Mouse (Mus musculus) midbrain, postnatal 0 days (tissue): ENCODE results near the gene 9230112D13Rik. TPM values are rescaled to one million over a fixed set of nuclear protein-coding genes. Genes with fewer than 3 reads are reported as not detected.

Source experiments
- ATAC-seq: fragments of 200-750 bp; cut with Nextera tagmentation; 2 replicates; pipeline ENCODE4 v1.8.0; 2017; ENCODE audit warnings: moderate number of reproducible peaks, mild to moderate bottlenecking, moderate TSS enrichment, moderate library complexity; ENCODE audit not compliant: low FRiP score
- DNase-seq: peaks from one replicate; pipeline ENCODE4 v3.0.0-alpha.2; 2015; ENCODE audit warnings: low spot score
- H3K27ac ChIP-seq: fragments of 300-500 bp; sonication (generic); 2 replicates; pipeline ENCODE4 v1.5.1; 2014; ENCODE audit warnings: low read depth, mild to moderate bottlenecking, low read length, mixed read lengths
- H3K27me3 ChIP-seq: fragments of 300-500 bp; sonication (generic); 2 replicates; pipeline ENCODE4 v1.6.1; 2014; ENCODE audit warnings: low read length, control low read depth, mixed read lengths; ENCODE audit not compliant: insufficient read depth
- H3K36me3 ChIP-seq: fragments of 300-500 bp; sonication (generic); 2 replicates; pipeline ENCODE4 v1.6.1; 2014; ENCODE audit warnings: low read length, control low read depth, mixed read lengths; ENCODE audit not compliant: insufficient read depth
- H3K4me1 ChIP-seq: fragments of 300-500 bp; sonication (generic); 2 replicates; pipeline ENCODE4 v1.6.1; 2014; ENCODE audit warnings: mild to moderate bottlenecking, control low read depth, antibody characterized with exemption, low read length, mixed read lengths; ENCODE audit not compliant: insufficient read depth
- H3K4me2 ChIP-seq: fragments of 300-500 bp; sonication (generic); 2 replicates; pipeline ENCODE4 v1.6.1; 2014; ENCODE audit warnings: low read depth, mild to moderate bottlenecking, low read length, mixed read lengths; ENCODE audit not compliant: poor library complexity, severe bottlenecking
- H3K4me3 ChIP-seq: fragments of 300-500 bp; sonication (generic); 2 replicates; pipeline ENCODE4 v1.5.1; 2014; ENCODE audit warnings: low read depth, mild to moderate bottlenecking, low read length, moderate library complexity
- H3K9ac ChIP-seq: fragments of 300-500 bp; sonication (generic); replicated peaks from 2 replicates; pipeline ENCODE4 v1.6.1; 2014; ENCODE audit warnings: mild to moderate bottlenecking, low read length, moderate library complexity, mixed read lengths; ENCODE audit not compliant: poor library complexity, severe bottlenecking
- H3K9me3 ChIP-seq: fragments of 300-500 bp; sonication (generic); 2 replicates; pipeline ENCODE4 v1.6.1; 2016; ENCODE audit warnings: low read length, control low read depth
- CTCF ChIP-seq: IDR thresholded peaks from 2 replicates; pipeline ENCODE4 v1.5.1; 2016; ENCODE audit warnings: antibody characterized with exemption, mild to moderate bottlenecking
- WGBS: fragments of 180-500 bp; shearing (Covaris S2); extraction: QIAGEN DNeasy Blood & Tissue Kit; methylation state at CpG from one replicate; pipeline ENCODE4 v1.1.7; 2014; 5-methylcytosine and 5-hydroxymethylcytosine counted together
- polyA plus RNA-seq: library from polyadenylated mRNA; unstranded; fragments of >200 nt; fragmentation: Nextera tagmentation; extraction: Ambion mirVana; gene quantifications from 2 replicates; pipeline ENCODE4 v1.2.1, GENCODE M21; 2015
- total RNA-seq: library from RNA; depleted of rRNA; stranded (reverse); fragments of >200 nt; gene quantifications from 2 replicates; pipeline ENCODE4 v1.2.3, GENCODE M21; 2014

The 9230112D13Rik gene
- total and polyA plus RNA-seq, 2 experiments from 2014 or later, result not detected

- Histone ChIP-seq H3K36me3 (no peaks in the 10 kb centered on the region), H3K9me3 (no peaks in the 10 kb centered on the region), H3K4me2 (no peak overlapping the region), H3K27me3 (no peaks in the 10 kb centered on the region), H3K27ac (no peak overlapping the region), H3K4me3 (no peak overlapping the region), H3K9ac (no peak overlapping the region), H3K4me1 (no peaks in the 10 kb centered on the region)
- WGBS, result 90% methylated on average over 9 of the region's 9 CpGs
- no peak for ATAC-seq
- no peak for DNase-seq
- no peak for TF ChIP-seq CTCF
Measured at GRCm38 (mm10) chr14:34558947-34559346, 36.3 kb upstream of the 9230112D13Rik start.

DNA sequence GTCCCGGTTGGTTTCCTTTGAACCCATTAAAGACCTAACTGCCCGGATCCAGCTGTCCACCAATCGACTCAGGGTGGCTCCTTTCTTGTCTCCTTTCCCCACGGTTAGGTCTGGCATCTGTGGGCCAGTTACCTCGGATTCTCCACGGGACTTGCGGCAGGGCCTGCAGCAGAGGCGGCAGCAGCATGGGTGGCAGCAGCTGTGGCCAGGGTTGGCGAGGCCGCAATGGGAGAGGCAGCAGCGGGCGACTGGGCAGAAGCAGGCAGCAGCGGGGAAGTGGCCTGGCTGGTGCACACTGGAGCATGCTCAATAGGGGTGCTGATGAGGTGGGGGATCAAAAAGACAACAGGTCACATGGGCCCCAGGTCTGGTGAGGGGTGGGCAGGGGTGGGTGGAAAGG, 32.6 kb upstream of the 9230112D13Rik start:
- WGBS, result 69% methylated on average over 13 of the region's 13 CpGs
- H3K4me2 ChIP-seq, result no peak overlapping the region

DNA sequence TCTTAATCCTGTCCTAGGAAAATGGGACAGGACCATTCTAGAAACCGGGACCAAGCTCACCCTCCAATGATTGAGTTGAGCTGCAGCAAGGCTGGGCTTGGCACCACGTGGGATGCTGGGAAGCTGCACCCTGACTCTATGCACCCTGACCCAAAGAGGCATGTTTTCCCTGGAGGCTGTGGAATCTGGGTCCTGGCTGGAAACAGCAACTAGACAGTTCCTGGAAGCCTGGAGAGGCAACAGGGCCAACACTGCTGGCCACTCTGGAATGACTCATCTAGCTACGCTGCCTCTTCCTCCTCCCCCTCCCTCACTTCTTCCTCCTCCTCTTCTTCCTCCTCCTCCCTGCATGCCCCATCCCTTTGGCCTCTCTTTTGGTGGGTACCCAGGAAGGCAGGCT, 31.4 kb upstream of the 9230112D13Rik start:
- TF ChIP-seq CTCF, result no peak
- Histone ChIP-seq H3K9me3 (no peaks in the 10 kb centered on the region), H3K9ac (no peak overlapping the region), H3K4me1 (no peaks in the 10 kb centered on the region), H3K27me3 (no peaks in the 10 kb centered on the region), H3K36me3 (no peaks in the 10 kb centered on the region), H3K27ac (no peak overlapping the region), H3K4me3 (no peak overlapping the region), H3K4me2 (no peak overlapping the region)
- ATAC-seq (no peak), DNase-seq (no peak)
- WGBS, result 76% methylated on average over 3 of the region's 3 CpGs

More for the DNA sequence above, 32.6 kb upstream of the 9230112D13Rik start:
- TF ChIP-seq CTCF, result no peak
- ATAC-seq (no peak), DNase-seq (no peak)
- no peaks in the 10 kb centered on the region for H3K9me3 ChIP-seq
- no peak overlapping the region for H3K27ac ChIP-seq
- no peaks in the 10 kb centered on the region for H3K4me1 ChIP-seq
- no peaks in the 10 kb centered on the region for H3K36me3 ChIP-seq
- H3K4me3 ChIP-seq, result no peak overlapping the region
- H3K9ac ChIP-seq, result no peak overlapping the region
- no peaks in the 10 kb centered on the region for H3K27me3 ChIP-seq

DNA sequence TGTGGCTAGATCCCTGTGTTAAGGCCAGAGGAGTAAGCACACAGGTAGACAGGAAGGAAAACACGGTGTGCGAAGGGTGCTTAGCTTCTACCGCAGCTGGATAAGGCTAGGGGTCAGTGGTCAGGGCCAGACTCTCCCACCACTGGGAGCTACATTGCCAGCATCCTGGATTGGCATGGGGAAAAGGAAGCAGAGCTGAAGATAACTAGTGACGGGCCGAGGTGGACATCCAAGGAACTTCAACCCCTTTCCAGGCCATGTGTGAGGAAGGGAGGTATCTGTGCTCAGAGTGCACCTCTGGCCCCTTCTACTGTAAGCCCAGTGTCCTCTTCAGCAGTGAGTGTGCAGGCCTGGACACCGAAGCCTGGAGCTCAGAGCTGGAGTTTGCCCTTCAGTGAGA, 30.9 kb upstream of the 9230112D13Rik start:
- H3K27ac ChIP-seq, result no peak overlapping the region
- 94% methylated on average over 6 of the region's 6 CpGs for WGBS
- no peak overlapping the region for H3K4me2 ChIP-seq
- no peak overlapping the region for H3K4me3 ChIP-seq
- no peak for DNase-seq
- no peaks in the 10 kb centered on the region for H3K27me3 ChIP-seq
- no peak for TF ChIP-seq CTCF
- no peaks in the 10 kb centered on the region for H3K4me1 ChIP-seq
- H3K36me3 ChIP-seq, result no peaks in the 10 kb centered on the region
- no peak overlapping the region for H3K9ac ChIP-seq
- H3K9me3 ChIP-seq, result no peaks in the 10 kb centered on the region
- no peak for ATAC-seq

GRCm38 (mm10) chr14:34552226-34552625, 29.6 kb upstream of the 9230112D13Rik start:
- H3K4me2 ChIP-seq, result no peak overlapping the region
- no peak for ATAC-seq
- H3K36me3 ChIP-seq, result no peaks in the 10 kb centered on the region
- H3K27me3 ChIP-seq, result no peaks in the 10 kb centered on the region
- H3K4me1 ChIP-seq, result no peaks in the 10 kb centered on the region
- no peak for DNase-seq
- H3K4me3 ChIP-seq, result no peak overlapping the region
- 88% methylated on average over 5 of the region's 5 CpGs for WGBS
- no peak for TF ChIP-seq CTCF
- H3K9ac ChIP-seq, result no peak overlapping the region
- no peaks in the 10 kb centered on the region for H3K9me3 ChIP-seq
- no peak overlapping the region for H3K27ac ChIP-seq

- WGBS, result 2% methylated on average over 47 of the region's 55 CpGs
- no peaks in the 10 kb centered on the region for H3K27me3 ChIP-seq
- peak; percentile 98 for TF ChIP-seq CTCF
- no peaks in the 10 kb centered on the region for H3K36me3 ChIP-seq
- H3K4me1 ChIP-seq, result no peaks in the 10 kb centered on the region
- ATAC-seq (peak; percentile 96), DNase-seq (peak; percentile 92)
- H3K4me3 ChIP-seq, result peak overlapping the region; percentile 76
- no peaks in the 10 kb centered on the region for H3K9me3 ChIP-seq
- peak overlapping the region; percentile 97 for H3K9ac ChIP-seq
- H3K4me2 ChIP-seq, result peak overlapping the region; percentile 85
- peak overlapping the region; percentile 87 for H3K27ac ChIP-seq
Measured at GRCm38 (mm10) chr14:34549004-34549671, 26.5 kb upstream of the 9230112D13Rik start.
